Mouse (Mus musculus) liver, embryonic 11.5 days (tissue): ENCODE results near the gene Cd5. TPM values are rescaled to one million over a fixed set of nuclear protein-coding genes. Genes with fewer than 3 reads are reported as not detected.

Experiments
- ATAC-seq: fragments of 200-750 bp; cut with Nextera tagmentation; replicated peaks from 2 replicates; pipeline ENCODE4 v1.8.0; 2017; ENCODE audit warnings: moderate number of reproducible peaks, mild to moderate bottlenecking, moderate TSS enrichment, moderate library complexity; ENCODE audit not compliant: low FRiP score
- DNase-seq: peaks from one replicate; pipeline ENCODE4 v3.0.0-alpha.2; 2017; ENCODE audit warnings: low spot score
- H3K27ac ChIP-seq: fragments of 300-500 bp; sonication (generic); 2 replicates; pipeline ENCODE4 v1.5.1; 2014; ENCODE audit warnings: mild to moderate bottlenecking, low read depth, low read length, control low read depth
- H3K27me3 ChIP-seq: fragments of 300-500 bp; sonication (generic); replicated peaks from 2 replicates; pipeline ENCODE4 v1.6.1; 2014; ENCODE audit warnings: low read length, mixed read lengths; ENCODE audit not compliant: control insufficient read depth, insufficient read depth
- H3K36me3 ChIP-seq: fragments of 300-500 bp; sonication (generic); 2 replicates; pipeline ENCODE4 v1.6.1; 2014; ENCODE audit warnings: mild to moderate bottlenecking, low read length, moderate library complexity, mixed read lengths; ENCODE audit not compliant: control insufficient read depth, insufficient read depth
- H3K4me1 ChIP-seq: fragments of 300-500 bp; sonication (generic); replicated peaks from 2 replicates; pipeline ENCODE4 v1.6.1; 2014; ENCODE audit warnings: low read length, mixed read lengths; ENCODE audit not compliant: control insufficient read depth, insufficient read depth
- H3K4me2 ChIP-seq: fragments of 300-500 bp; sonication (generic); 2 replicates; pipeline ENCODE4 v1.6.1; 2014; ENCODE audit warnings: mild to moderate bottlenecking, control low read depth, moderate library complexity
- H3K4me3 ChIP-seq: fragments of 300-500 bp; sonication (generic); 2 replicates; pipeline ENCODE4 v1.5.1; 2014; ENCODE audit warnings: low read depth, low read length, control low read depth
- H3K9ac ChIP-seq: fragments of 300-500 bp; sonication (generic); 2 replicates; pipeline ENCODE4 v1.6.1; 2014; ENCODE audit warnings: low read depth, low read length, control low read depth
- H3K9me3 ChIP-seq: fragments of 300-500 bp; sonication (generic); 2 replicates; pipeline ENCODE4 v1.6.1; 2016; ENCODE audit warnings: low read length, inconsistent platforms, mixed read lengths; ENCODE audit not compliant: control insufficient read depth
- WGBS: fragments of 180-500 bp; shearing (Covaris S2); extraction: QIAGEN DNeasy Blood & Tissue Kit; methylation state at CpG from one replicate; pipeline ENCODE4 v1.1.7; 2014; 5-methylcytosine and 5-hydroxymethylcytosine counted together
- polyA plus RNA-seq: library from polyadenylated mRNA; unstranded; fragments of >200 nt; fragmentation: Nextera tagmentation; extraction: Ambion mirVana; gene quantifications from 2 replicates; pipeline ENCODE4 v1.2.1, GENCODE M21; 2014

Gene Cd5
- polyA plus RNA-seq, 1 experiment from 2014 or later, result not detected

DNA sequence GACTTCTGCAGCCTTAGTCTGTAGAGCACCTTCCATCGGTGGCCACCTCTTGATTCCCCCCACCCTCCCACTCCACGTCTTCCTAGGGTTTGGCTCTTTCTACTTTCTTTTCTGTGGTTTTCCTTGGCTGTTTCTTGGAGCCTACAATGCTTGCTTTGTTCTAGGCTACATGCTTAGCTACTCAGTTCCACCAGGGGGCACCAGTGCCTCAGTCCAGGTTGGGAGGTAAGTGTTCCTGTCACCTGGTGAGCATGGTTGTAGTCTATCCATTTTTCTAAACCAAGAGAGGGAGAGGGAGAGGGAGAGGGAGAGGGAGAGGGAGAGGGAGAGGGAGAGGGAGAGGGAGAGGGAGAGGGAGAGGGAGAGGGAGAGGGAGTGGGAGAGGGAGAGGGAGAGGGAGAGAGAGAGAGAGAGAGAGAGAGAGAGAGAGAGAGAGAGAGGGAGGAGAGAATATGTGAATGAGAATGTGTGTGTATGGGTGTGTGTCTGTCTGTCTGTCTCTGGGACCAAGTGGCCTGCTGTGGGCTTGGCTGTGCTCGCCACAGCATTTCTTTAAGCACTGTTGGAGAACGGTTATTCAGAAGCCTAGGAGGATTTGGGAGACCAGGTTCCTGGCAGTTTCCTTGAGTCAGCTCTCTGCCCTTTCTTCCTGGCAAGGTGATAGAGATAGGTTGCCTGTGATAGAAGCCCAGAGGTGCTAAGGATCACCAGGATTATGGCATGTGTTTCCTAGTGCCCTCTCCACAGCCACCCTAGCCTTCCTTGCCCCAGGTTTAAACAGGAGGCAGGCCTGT lies 23.9 kb downstream of the Cd5 start:
- H3K27ac ChIP-seq, result no peak overlapping the region
- no peak overlapping the region for H3K9ac ChIP-seq
- H3K4me2 ChIP-seq, result no peak overlapping the region
- no peaks in the 10 kb centered on the region for H3K9me3 ChIP-seq
- 47% methylated on average over 4 of the region's 4 CpGs for WGBS
- no peaks in the 10 kb centered on the region for H3K4me1 ChIP-seq
- peaks cover 14% of the 10 kb centered on the region; the same call in 1 of the 2 replicates for H3K36me3 ChIP-seq
- DNase-seq, result no peak
- H3K4me3 ChIP-seq, result no peak overlapping the region
- no peaks in the 10 kb centered on the region for H3K27me3 ChIP-seq
- peak; percentile 63; the same call in 1 of the 2 replicates for ATAC-seq

DNA sequence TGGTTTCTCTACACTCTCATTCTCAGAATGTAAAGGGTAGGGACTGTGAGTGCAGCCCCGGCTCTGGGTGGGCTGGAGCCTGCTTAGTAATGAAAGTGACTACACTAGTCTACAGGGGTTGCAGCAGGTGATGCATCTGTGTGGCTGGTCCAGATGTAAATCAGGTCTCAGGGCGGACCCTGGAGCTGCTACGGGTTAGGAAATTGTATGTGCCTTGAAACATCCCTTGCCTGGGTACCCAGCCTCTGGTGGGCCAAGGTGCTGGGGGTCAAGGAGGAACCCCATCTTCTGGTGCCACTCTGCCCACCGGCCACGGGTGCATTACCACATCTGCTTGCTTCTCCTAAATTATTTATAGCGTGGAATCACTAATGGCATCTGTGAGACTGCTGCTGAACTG lies 24.6 kb downstream of the Cd5 start:
- Histone ChIP-seq H3K27ac (no peak overlapping the region), H3K4me2 (no peak overlapping the region), H3K27me3 (no peaks in the 10 kb centered on the region), H3K4me1 (peaks cover 5% of the 10 kb centered on the region; the same call in 1 of the 2 replicates), H3K9ac (no peak overlapping the region), H3K4me3 (no peak overlapping the region), H3K36me3 (peaks cover 14% of the 10 kb centered on the region; the same call in 1 of the 2 replicates), H3K9me3 (no peaks in the 10 kb centered on the region)
- 84% methylated on average over 6 of the region's 6 CpGs for WGBS
- DNase-seq (no peak), ATAC-seq (no peak)

GRCm38 (mm10) chr19:10713551-10713950 lies 25.3 kb downstream of the Cd5 start:
- Histone ChIP-seq H3K4me1 (peaks cover 7% of the 10 kb centered on the region; the same call in 1 of the 2 replicates), H3K4me2 (no peak overlapping the region), H3K27me3 (no peaks in the 10 kb centered on the region), H3K9ac (no peak overlapping the region), H3K9me3 (no peaks in the 10 kb centered on the region), H3K27ac (no peak overlapping the region), H3K4me3 (no peak overlapping the region), H3K36me3 (peaks cover 14% of the 10 kb centered on the region; the same call in 1 of the 2 replicates)
- WGBS, result 88% methylated on average over 10 of the region's 10 CpGs
- ATAC-seq (no peak), DNase-seq (no peak)

GRCm38 (mm10) chr19:10712646-10713045 lies 26.2 kb downstream of the Cd5 start:
- H3K36me3 ChIP-seq, result peaks cover 14% of the 10 kb centered on the region; the same call in 1 of the 2 replicates
- no peak overlapping the region for H3K27ac ChIP-seq
- no peaks in the 10 kb centered on the region for H3K9me3 ChIP-seq
- no peaks in the 10 kb centered on the region for H3K27me3 ChIP-seq
- H3K4me3 ChIP-seq, result no peak overlapping the region
- 91% methylated on average over 12 of the region's 12 CpGs for WGBS
- H3K4me1 ChIP-seq, result peaks cover 7% of the 10 kb centered on the region; the same call in 1 of the 2 replicates
- no peak overlapping the region for H3K9ac ChIP-seq
- no peak overlapping the region for H3K4me2 ChIP-seq
- no peak for DNase-seq
- no peak for ATAC-seq

- Histone ChIP-seq H3K9me3 (no peaks in the 10 kb centered on the region), H3K9ac (no peak overlapping the region), H3K27me3 (no peaks in the 10 kb centered on the region), H3K27ac (no peak overlapping the region), H3K4me2 (no peak overlapping the region), H3K36me3 (peaks cover 14% of the 10 kb centered on the region; the same call in 1 of the 2 replicates), H3K4me3 (no peak overlapping the region), H3K4me1 (peaks cover 7% of the 10 kb centered on the region; the same call in 1 of the 2 replicates)
- WGBS, result 91% methylated on average over 7 of the region's 7 CpGs
- no peak for ATAC-seq
- DNase-seq, result no peak
Observed at GRCm38 (mm10) chr19:10712194-10712593, 26.6 kb downstream of the Cd5 start.

- Histone ChIP-seq H3K4me2 (no peak overlapping the region), H3K27me3 (no peaks in the 10 kb centered on the region), H3K27ac (no peak overlapping the region), H3K9ac (no peak overlapping the region), H3K4me3 (no peak overlapping the region), H3K36me3 (peaks cover 14% of the 10 kb centered on the region; the same call in 1 of the 2 replicates), H3K4me1 (peaks cover 7% of the 10 kb centered on the region; the same call in 1 of the 2 replicates), H3K9me3 (no peaks in the 10 kb centered on the region)
- ATAC-seq (no peak), DNase-seq (no peak)
- WGBS, result 86% methylated on average over 4 of the region's 4 CpGs
Observed at GRCm38 (mm10) chr19:10710751-10711150, 28.1 kb downstream of the Cd5 start.

- Histone ChIP-seq H3K4me3 (no peak overlapping the region), H3K4me1 (peaks cover 7% of the 10 kb centered on the region; the same call in 1 of the 2 replicates), H3K36me3 (peaks cover 14% of the 10 kb centered on the region; the same call in 1 of the 2 replicates), H3K27me3 (no peaks in the 10 kb centered on the region), H3K9me3 (no peaks in the 10 kb centered on the region), H3K9ac (no peak overlapping the region), H3K27ac (no peak overlapping the region), H3K4me2 (no peak overlapping the region)
- no peak for DNase-seq
- peak; percentile 35; the same call in 1 of the 2 replicates for ATAC-seq
- WGBS, result 78% methylated on average over 9 of the region's 9 CpGs
Observed at GRCm38 (mm10) chr19:10710088-10710511, 28.7 kb downstream of the Cd5 start.

DNA sequence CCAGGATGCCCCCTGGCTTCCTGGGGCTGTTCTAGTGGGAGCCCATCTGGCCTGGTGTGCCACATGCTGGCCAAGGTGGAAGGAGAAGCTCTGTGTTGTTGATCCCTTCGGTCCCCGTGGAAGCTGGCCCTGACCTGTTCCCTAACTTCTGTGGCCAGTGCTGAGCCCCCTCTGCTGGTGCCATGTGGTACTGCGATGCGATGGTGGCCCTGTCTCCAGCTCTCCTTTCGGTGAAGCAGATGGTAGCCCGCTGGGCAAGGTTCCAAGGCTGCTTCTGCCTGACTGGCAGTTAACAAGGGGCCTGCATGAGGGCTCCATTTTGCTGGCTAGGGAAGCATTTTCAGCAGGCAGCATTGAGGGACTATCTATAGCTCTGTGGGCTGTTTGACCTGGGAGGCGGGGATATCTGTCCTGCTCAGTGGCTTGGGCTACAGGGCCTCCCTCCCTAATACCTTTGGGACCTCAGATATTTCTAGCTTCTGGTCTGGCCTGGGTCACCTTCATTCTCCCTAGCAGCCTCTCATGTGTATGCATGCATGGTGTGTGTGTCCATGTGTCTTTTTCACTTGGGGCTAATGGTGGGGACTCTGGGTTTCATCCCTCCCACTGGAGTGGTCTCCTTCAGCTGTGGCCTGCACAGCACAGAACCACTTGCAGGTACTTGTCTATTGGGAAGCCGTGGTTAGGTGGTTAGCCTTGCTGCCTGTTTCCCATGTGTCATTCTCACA lies 29.3 kb downstream of the Cd5 start:
- 29% methylated on average over 8 of the region's 8 CpGs for WGBS
- no peaks in the 10 kb centered on the region for H3K27me3 ChIP-seq
- peak overlapping the region; percentile 22; the same call in 1 of the 2 replicates for H3K27ac ChIP-seq
- no peak overlapping the region for H3K4me2 ChIP-seq
- peak; percentile 69 for ATAC-seq
- H3K36me3 ChIP-seq, result peaks cover 14% of the 10 kb centered on the region; the same call in 1 of the 2 replicates
- peaks cover 7% of the 10 kb centered on the region; the same call in 1 of the 2 replicates for H3K4me1 ChIP-seq
- no peak overlapping the region; the same call in 1 of the 2 replicates for H3K9ac ChIP-seq
- no peak overlapping the region for H3K4me3 ChIP-seq
- peak; percentile 85 for DNase-seq
- no peaks in the 10 kb centered on the region for H3K9me3 ChIP-seq
